Mouse (Mus musculus) liver, embryonic 14.5 days (tissue): Measurements from ENCODE around the gene Ubl3.

Source experiments
- CTCF ChIP-seq: IDR thresholded peaks from 2 replicates; pipeline ENCODE4 v1.5.1; 2016; ENCODE audit warnings: antibody characterized with exemption, low read depth, control low read depth
- EP300 ChIP-seq: IDR thresholded peaks from 2 replicates; pipeline ENCODE4 v1.6.1; 2016; ENCODE audit warnings: antibody characterized with exemption, low read depth

DNA sequence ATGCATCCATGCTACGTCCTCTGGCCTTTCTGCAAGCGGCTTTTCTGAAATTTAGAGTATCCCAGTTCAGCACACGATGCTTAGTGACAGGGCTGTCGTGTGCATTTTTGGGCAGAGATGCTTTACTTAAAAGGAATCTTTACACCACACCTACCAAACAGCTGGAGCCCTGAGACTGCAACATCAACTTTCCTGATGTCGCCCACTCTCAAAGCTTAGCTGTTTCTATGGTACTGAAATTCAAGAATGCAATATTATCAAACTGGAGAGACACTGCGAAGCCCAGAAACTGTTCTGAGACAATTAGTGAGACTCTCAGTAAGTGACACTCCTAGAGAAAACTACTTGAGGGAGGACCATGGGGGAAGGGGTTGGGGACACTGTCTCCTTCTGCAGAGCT, 50.4 kb downstream of the Ubl3 start:
- TF ChIP-seq CTCF (no peak), EP300 (no peak)
